Mouse (Mus musculus): ENCODE measurements around the gene Trub1. TPM values are rescaled to one million over a fixed set of nuclear protein-coding genes. Genes with fewer than 3 reads are reported as not detected.

Trub1 gene
- polyA plus RNA-seq, 1 experiment from 2014 or later: 10.3 TPM

- H3K9me3 ChIP-seq (ENCODE audit: control insufficient read depth, low read length): peaks cover 2% of the 10 kb centered on the region
- no peak overlapping the region for H3K4me2 ChIP-seq (ENCODE audit: low read length)
- no peaks in the 10 kb centered on the region for H3K27me3 ChIP-seq (ENCODE audit: control insufficient read depth, insufficient read depth, low read length)
- 92% methylated on average over 8 of the region's 8 CpGs for WGBS
- no peaks in the 10 kb centered on the region for H3K4me1 ChIP-seq (ENCODE audit: control insufficient read depth in 2 of 2, insufficient read depth in 2 of 2, low read length in 2 of 2)
- no peak for ATAC-seq (ENCODE audit: insufficient number of reproducible peaks, insufficient read depth, low FRiP score, low read depth)
- peaks cover 26% of the 10 kb centered on the region for H3K36me3 ChIP-seq (ENCODE audit: control insufficient read depth, insufficient read depth, low read length)
- H3K27ac ChIP-seq (replicated peaks in 1 of 2; ENCODE audit: control insufficient read depth in 1 of 2, insufficient read depth in 1 of 2, low read depth in 2 of 2, low read length in 2 of 2): no peak overlapping the region
- no peak overlapping the region for H3K4me3 ChIP-seq (ENCODE audit: control insufficient read depth in 1 of 2, insufficient read depth in 1 of 2, low read depth in 1 of 2, low read length in 2 of 2)
- no peak overlapping the region for H3K9ac ChIP-seq (ENCODE audit: low read length)
Measured at GRCm38 (mm10) chr19:57463741-57464140, 11.0 kb downstream of the Trub1 start.

DNA sequence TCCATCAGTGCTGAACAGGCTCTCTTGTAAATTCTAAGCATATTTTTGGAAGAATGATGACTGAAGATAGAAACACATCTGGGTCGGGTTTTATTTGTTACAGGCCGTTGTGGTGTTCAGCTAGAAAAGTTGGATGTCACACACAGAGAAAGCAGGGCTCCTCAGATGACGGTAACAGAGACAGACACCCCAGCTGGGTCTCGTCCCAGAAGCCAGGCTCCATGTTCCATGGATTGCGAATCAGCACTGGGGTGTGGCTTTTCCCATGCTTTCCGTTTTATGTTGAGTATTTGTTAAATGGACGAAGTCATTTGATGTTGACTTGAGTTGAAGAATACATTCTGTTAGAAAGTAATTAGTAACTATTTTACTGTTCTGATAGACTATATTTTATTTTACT, 13.0 kb downstream of the Trub1 start:
- Histone ChIP-seq H3K27me3 (ENCODE audit: control insufficient read depth, insufficient read depth, low read length) (no peaks in the 10 kb centered on the region), H3K36me3 (ENCODE audit: control insufficient read depth, insufficient read depth, low read length) (peaks cover 26% of the 10 kb centered on the region; the same call in 1 of the 2 replicates), H3K4me3 (ENCODE audit: control insufficient read depth in 1 of 2, insufficient read depth in 1 of 2, low read depth in 1 of 2, low read length in 2 of 2) (no peak overlapping the region), H3K27ac (replicated peaks in 1 of 2; ENCODE audit: control insufficient read depth in 1 of 2, insufficient read depth in 1 of 2, low read depth in 2 of 2, low read length in 2 of 2) (no peak overlapping the region), H3K9ac (ENCODE audit: low read length) (no peak overlapping the region), H3K4me1 (ENCODE audit: control insufficient read depth in 2 of 2, insufficient read depth in 2 of 2, low read length in 2 of 2) (no peaks in the 10 kb centered on the region), H3K9me3 (ENCODE audit: control insufficient read depth, low read length) (peaks cover 7% of the 10 kb centered on the region), H3K4me2 (ENCODE audit: low read length) (no peak overlapping the region)
- 90% methylated on average over 7 of the region's 7 CpGs for WGBS
- ATAC-seq (ENCODE audit: insufficient number of reproducible peaks, insufficient read depth, low FRiP score, low read depth): no peak

DNA sequence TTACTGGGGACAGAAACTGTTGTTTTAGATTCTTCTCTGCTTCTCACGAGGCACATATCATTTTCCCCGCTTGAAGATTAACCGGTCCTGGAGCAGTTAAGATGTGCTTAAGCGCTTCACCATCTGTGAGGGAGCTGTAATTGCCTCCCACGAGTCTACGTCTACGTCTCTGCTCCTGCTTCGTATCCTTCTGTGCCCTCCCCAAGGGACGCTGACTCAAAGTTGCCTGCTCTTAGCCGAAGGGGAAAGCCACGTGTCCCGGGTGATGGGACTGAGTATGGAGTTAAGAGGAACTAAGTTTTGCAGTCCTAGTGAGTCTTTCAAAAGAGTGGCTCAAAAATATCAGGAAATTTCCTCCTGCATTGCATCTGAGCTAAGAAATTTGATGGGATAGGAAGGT, 18.3 kb downstream of the Trub1 start:
- Histone ChIP-seq H3K9me3 (ENCODE audit: control insufficient read depth, low read length) (peaks cover 7% of the 10 kb centered on the region), H3K9ac (ENCODE audit: low read length) (no peak overlapping the region), H3K4me1 (ENCODE audit: control insufficient read depth in 2 of 2, insufficient read depth in 2 of 2, low read length in 2 of 2) (peaks cover 7 to 13% of the 10 kb centered on the region in 2 experiments), H3K27ac (replicated peaks in 1 of 2; ENCODE audit: control insufficient read depth in 1 of 2, insufficient read depth in 1 of 2, low read depth in 2 of 2, low read length in 2 of 2) (no peak overlapping the region), H3K27me3 (ENCODE audit: control insufficient read depth, insufficient read depth, low read length) (no peaks in the 10 kb centered on the region), H3K36me3 (ENCODE audit: control insufficient read depth, insufficient read depth, low read length) (peaks cover 21% of the 10 kb centered on the region; the same call in 1 of the 2 replicates), H3K4me3 (ENCODE audit: control insufficient read depth in 1 of 2, insufficient read depth in 1 of 2, low read depth in 1 of 2, low read length in 2 of 2) (no peak overlapping the region), H3K4me2 (ENCODE audit: low read length) (no peak overlapping the region)
- WGBS: 83% methylated on average over 12 of the region's 12 CpGs
- no peak for ATAC-seq (ENCODE audit: insufficient number of reproducible peaks, insufficient read depth, low FRiP score, low read depth)

DNA sequence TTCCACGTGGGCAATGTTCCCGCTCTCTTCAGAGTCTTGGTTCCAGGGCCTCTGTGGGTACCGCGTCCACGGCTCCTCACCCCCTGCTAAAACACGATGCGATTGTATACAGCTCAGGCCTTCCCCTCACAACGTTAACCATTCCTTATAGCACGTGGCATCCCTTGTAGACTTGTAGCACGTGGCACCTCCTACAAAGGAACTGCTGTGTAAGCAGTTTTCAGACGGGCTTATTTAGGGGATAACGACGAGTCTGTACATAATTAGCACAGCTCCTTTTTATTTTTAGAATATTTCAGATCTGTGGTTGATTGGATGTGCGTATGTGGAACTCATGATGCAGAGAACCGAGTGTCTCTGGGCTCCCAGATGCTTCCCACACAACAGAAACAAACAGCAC, 19.5 kb downstream of the Trub1 start:
- 90% methylated on average over 15 of the region's 15 CpGs for WGBS
- no peak overlapping the region for H3K27ac ChIP-seq (replicated peaks in 1 of 2; ENCODE audit: control insufficient read depth in 1 of 2, insufficient read depth in 1 of 2, low read depth in 2 of 2, low read length in 2 of 2)
- 0 out of 2 replicates have a peak, but pooled peaks cover 5% of the 10 kb centered on the region for H3K27me3 ChIP-seq (ENCODE audit: control insufficient read depth, insufficient read depth, low read length)
- no peak overlapping the region for H3K9ac ChIP-seq (ENCODE audit: low read length)
- H3K36me3 ChIP-seq (ENCODE audit: control insufficient read depth, insufficient read depth, low read length): peaks cover 12% of the 10 kb centered on the region; the same call in 1 of the 2 replicates
- peaks cover 7% of the 10 kb centered on the region for H3K9me3 ChIP-seq (ENCODE audit: control insufficient read depth, low read length)
- no peak for ATAC-seq (ENCODE audit: insufficient number of reproducible peaks, insufficient read depth, low FRiP score, low read depth)
- no peak overlapping the region for H3K4me2 ChIP-seq (ENCODE audit: low read length)
- peaks cover 7 to 13% of the 10 kb centered on the region in 2 experiments for H3K4me1 ChIP-seq (ENCODE audit: control insufficient read depth in 2 of 2, insufficient read depth in 2 of 2, low read length in 2 of 2)
- H3K4me3 ChIP-seq (ENCODE audit: control insufficient read depth in 1 of 2, insufficient read depth in 1 of 2, low read depth in 1 of 2, low read length in 2 of 2): no peak overlapping the region

GRCm38 (mm10) chr19:57473301-57473700, 20.6 kb downstream of the Trub1 start:
- peak overlapping the region; percentile 52 for H3K4me2 ChIP-seq (ENCODE audit: low read length)
- no peak for ATAC-seq (ENCODE audit: insufficient number of reproducible peaks, insufficient read depth, low FRiP score, low read depth)
- peak overlapping the region in 1 of 2 experiments; percentile 10; a peak in 2 of 4 replicates for H3K4me3 ChIP-seq (ENCODE audit: control insufficient read depth in 1 of 2, insufficient read depth in 1 of 2, low read depth in 1 of 2, low read length in 2 of 2)
- peaks cover 8 to 13% of the 10 kb centered on the region in 2 experiments for H3K4me1 ChIP-seq (ENCODE audit: control insufficient read depth in 2 of 2, insufficient read depth in 2 of 2, low read length in 2 of 2)
- peaks cover 7% of the 10 kb centered on the region for H3K9me3 ChIP-seq (ENCODE audit: control insufficient read depth, low read length)
- 0 out of 2 replicates have a peak, but pooled peaks cover 6% of the 10 kb centered on the region for H3K36me3 ChIP-seq (ENCODE audit: control insufficient read depth, insufficient read depth, low read length)
- H3K9ac ChIP-seq (ENCODE audit: low read length): no peak overlapping the region
- no peak overlapping the region; a peak in 1 of 4 replicates for H3K27ac ChIP-seq (replicated peaks in 1 of 2; ENCODE audit: control insufficient read depth in 1 of 2, insufficient read depth in 1 of 2, low read depth in 2 of 2, low read length in 2 of 2)
- WGBS: 36% methylated on average over 16 of the region's 16 CpGs
- H3K27me3 ChIP-seq (ENCODE audit: control insufficient read depth, insufficient read depth, low read length): 0 out of 2 replicates have a peak, but pooled peaks cover 5% of the 10 kb centered on the region

- H3K4me3 ChIP-seq (ENCODE audit: control insufficient read depth in 1 of 2, insufficient read depth in 1 of 2, low read depth in 1 of 2, low read length in 2 of 2): no peak overlapping the region
- H3K27me3 ChIP-seq (ENCODE audit: control insufficient read depth, insufficient read depth, low read length): 0 out of 2 replicates have a peak, but pooled peaks cover 5% of the 10 kb centered on the region
- 32% methylated on average over 4 of the region's 4 CpGs for WGBS
- no peaks in the 10 kb centered on the region for H3K36me3 ChIP-seq (ENCODE audit: control insufficient read depth, insufficient read depth, low read length)
- H3K9ac ChIP-seq (ENCODE audit: low read length): no peak overlapping the region
- no peaks in the 10 kb centered on the region for H3K9me3 ChIP-seq (ENCODE audit: control insufficient read depth, low read length)
- peaks cover 8 to 13% of the 10 kb centered on the region in 2 experiments for H3K4me1 ChIP-seq (ENCODE audit: control insufficient read depth in 2 of 2, insufficient read depth in 2 of 2, low read length in 2 of 2)
- no peak overlapping the region for H3K4me2 ChIP-seq (ENCODE audit: low read length)
- H3K27ac ChIP-seq (replicated peaks in 1 of 2; ENCODE audit: control insufficient read depth in 1 of 2, insufficient read depth in 1 of 2, low read depth in 2 of 2, low read length in 2 of 2): no peak overlapping the region
- ATAC-seq (ENCODE audit: insufficient number of reproducible peaks, insufficient read depth, low FRiP score, low read depth): no peak
Measured at GRCm38 (mm10) chr19:57475298-57475697, 22.6 kb downstream of the Trub1 start.

- Histone ChIP-seq H3K36me3 (ENCODE audit: control insufficient read depth, insufficient read depth, low read length) (no peaks in the 10 kb centered on the region), H3K9me3 (ENCODE audit: control insufficient read depth, low read length) (no peaks in the 10 kb centered on the region), H3K4me2 (ENCODE audit: low read length) (no peak overlapping the region), H3K4me1 (ENCODE audit: control insufficient read depth in 2 of 2, insufficient read depth in 2 of 2, low read length in 2 of 2) (peaks cover 8 to 13% of the 10 kb centered on the region in 2 experiments), H3K27ac (replicated peaks in 1 of 2; ENCODE audit: control insufficient read depth in 1 of 2, insufficient read depth in 1 of 2, low read depth in 2 of 2, low read length in 2 of 2) (no peak overlapping the region), H3K9ac (ENCODE audit: low read length) (no peak overlapping the region), H3K4me3 (ENCODE audit: control insufficient read depth in 1 of 2, insufficient read depth in 1 of 2, low read depth in 1 of 2, low read length in 2 of 2) (no peak overlapping the region), H3K27me3 (ENCODE audit: control insufficient read depth, insufficient read depth, low read length) (0 out of 2 replicates have a peak, but pooled peaks cover 5% of the 10 kb centered on the region)
- WGBS: 47% methylated on average over 8 of the region's 8 CpGs
- no peak for ATAC-seq (ENCODE audit: insufficient number of reproducible peaks, insufficient read depth, low FRiP score, low read depth)
Measured at GRCm38 (mm10) chr19:57477310-57477709, 24.6 kb downstream of the Trub1 start.

DNA sequence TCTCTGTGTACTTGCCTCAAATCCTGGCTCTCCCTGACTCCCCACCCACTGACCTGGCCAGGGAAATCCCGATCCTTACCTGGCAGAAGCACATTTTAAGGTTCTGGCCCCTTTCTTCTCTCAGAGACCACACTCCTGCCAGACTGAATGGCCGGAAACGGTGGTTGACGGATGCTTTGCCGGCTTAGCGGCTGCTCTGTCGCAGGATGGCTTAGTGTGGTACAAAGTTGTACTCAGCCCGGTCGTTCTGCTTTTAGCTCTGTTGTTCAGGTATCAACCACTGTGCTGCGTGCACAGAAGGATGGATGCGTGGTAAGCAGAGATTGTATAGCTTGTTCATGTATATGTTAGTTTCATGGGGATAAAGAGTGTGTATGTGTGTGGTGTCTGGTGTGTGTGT, 25.3 kb downstream of the Trub1 start:
- no peak overlapping the region for H3K27ac ChIP-seq (replicated peaks in 1 of 2; ENCODE audit: control insufficient read depth in 1 of 2, insufficient read depth in 1 of 2, low read depth in 2 of 2, low read length in 2 of 2)
- H3K9ac ChIP-seq (ENCODE audit: low read length): no peak overlapping the region
- no peaks in the 10 kb centered on the region for H3K36me3 ChIP-seq (ENCODE audit: control insufficient read depth, insufficient read depth, low read length)
- H3K27me3 ChIP-seq (ENCODE audit: control insufficient read depth, insufficient read depth, low read length): 0 out of 2 replicates have a peak, but pooled peaks cover 5% of the 10 kb centered on the region
- WGBS: 88% methylated on average over 11 of the region's 11 CpGs
- H3K4me2 ChIP-seq (ENCODE audit: low read length): no peak overlapping the region
- H3K4me1 ChIP-seq (ENCODE audit: control insufficient read depth in 2 of 2, insufficient read depth in 2 of 2, low read length in 2 of 2): peaks cover 4 to 8% of the 10 kb centered on the region in 2 experiments
- no peak overlapping the region for H3K4me3 ChIP-seq (ENCODE audit: control insufficient read depth in 1 of 2, insufficient read depth in 1 of 2, low read depth in 1 of 2, low read length in 2 of 2)
- H3K9me3 ChIP-seq (ENCODE audit: control insufficient read depth, low read length): no peaks in the 10 kb centered on the region
- ATAC-seq (ENCODE audit: insufficient number of reproducible peaks, insufficient read depth, low FRiP score, low read depth): no peak
